Comparison of ENCODE assay signal across 22 mouse cellular contexts in the genomic region with DNA sequence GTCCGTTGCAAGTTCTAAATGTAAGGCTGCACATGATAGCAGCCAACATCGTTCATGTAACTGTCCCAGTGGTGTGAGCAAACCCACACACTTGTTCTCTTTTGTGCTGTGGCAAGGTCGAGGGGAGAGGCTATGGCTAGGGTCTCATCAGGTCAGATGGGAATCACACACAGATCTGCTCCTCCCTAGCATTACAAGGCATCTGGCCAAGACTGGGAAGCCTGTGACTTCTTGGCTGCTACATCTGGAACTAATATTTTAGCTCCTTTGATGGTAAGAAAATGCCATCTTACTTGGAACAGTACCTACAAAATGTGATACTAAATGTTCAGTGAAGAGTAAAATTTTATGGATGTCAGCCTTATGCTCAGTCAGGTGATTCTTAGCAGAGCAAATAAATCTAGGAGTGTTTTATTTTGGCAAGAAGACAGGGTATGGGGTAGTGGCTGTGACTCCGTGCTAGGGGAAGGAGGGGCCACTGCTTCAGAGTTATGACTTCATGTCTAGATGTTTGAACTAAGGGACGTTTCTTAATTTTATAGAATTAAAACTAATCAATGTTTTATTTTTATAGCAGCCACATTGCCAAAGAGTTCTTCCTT.
DNase-seq lines count a peak whose midpoint lies in the region; ATAC-seq and TF ChIP-seq lines count a peak whose summit lies in the region.
"Had no signal": no experiment of that assay in that cellular context is flagged by ENCODE, and none has a peak within 500 bp of the region (broad histone marks: within the 10 kb centered on the region; RNA-seq: fewer than 3 reads in every experiment).

No protein-coding gene starts in this region.

- H3K4me3 ChIP-seq in forebrain, postnatal 0 days (ENCODE audit: low read depth, low read length), result no peak overlapping the region
- H3K4me3 ChIP-seq in forebrain, embryonic 11.5 days (ENCODE audit: low read depth, low read length), result no peak overlapping the region
- no peak overlapping the region for H3K4me3 ChIP-seq in liver, embryonic 12.5 days
- no peak overlapping the region for H3K4me3 ChIP-seq in liver, embryonic 16.5 days (ENCODE audit: low read depth, low read length)
- H3K4me3 ChIP-seq: heart, adult 2 months; heart, embryonic 13.5 days; hindbrain, embryonic 13.5 days; layer of hippocampus, adult 2 months; midbrain, embryonic 10.5 days had no signal

- peaks cover 35% of the 10 kb centered on the region for H3K36me3 ChIP-seq in forebrain, postnatal 0 days (ENCODE audit: insufficient read depth)
- H3K36me3 ChIP-seq in forebrain, embryonic 11.5 days (ENCODE audit: control insufficient read depth, insufficient read depth, low read length), result peaks cover 3% of the 10 kb centered on the region; the same call in 1 of the 2 replicates
- peaks cover 43% of the 10 kb centered on the region for H3K36me3 ChIP-seq in liver, embryonic 12.5 days
- H3K36me3 ChIP-seq in liver, embryonic 16.5 days (ENCODE audit: control insufficient read depth, insufficient read depth), result peaks cover 9% of the 10 kb centered on the region

- no peak overlapping the region for H3K9ac ChIP-seq in forebrain, postnatal 0 days
- no peak overlapping the region for H3K9ac ChIP-seq in forebrain, embryonic 11.5 days (ENCODE audit: low read length)
- H3K9ac ChIP-seq in liver, embryonic 12.5 days, result no peak overlapping the region
- no peak overlapping the region for H3K9ac ChIP-seq in liver, embryonic 16.5 days (ENCODE audit: low read depth, low read length)
- H3K9ac ChIP-seq: heart, embryonic 13.5 days; hindbrain, embryonic 13.5 days had no signal

- H3K27ac ChIP-seq in forebrain, postnatal 0 days (ENCODE audit: low read depth, low read length), result 0 out of 2 replicates have a peak overlapping the region, but pooled peaks have one; percentile 2
- no peak overlapping the region for H3K27ac ChIP-seq in forebrain, embryonic 11.5 days (ENCODE audit: low read depth, low read length)
- H3K27ac ChIP-seq in liver, embryonic 12.5 days, result peak overlapping the region; percentile 98; the same call in 1 of the 2 replicates
- peak overlapping the region; percentile 27; the same call in 1 of the 2 replicates for H3K27ac ChIP-seq in liver, embryonic 16.5 days (ENCODE audit: low read length)
- H3K27ac ChIP-seq: heart, adult 2 months; heart, embryonic 13.5 days; hindbrain, embryonic 13.5 days; layer of hippocampus, adult 2 months; macrophage; midbrain, embryonic 10.5 days had no signal

- no peak overlapping the region for H3K4me2 ChIP-seq in forebrain, postnatal 0 days (ENCODE audit: low read depth)
- H3K4me2 ChIP-seq in forebrain, embryonic 11.5 days (ENCODE audit: low read depth, low read length, severe bottlenecking), result no peak overlapping the region
- no peak overlapping the region for H3K4me2 ChIP-seq in liver, embryonic 12.5 days
- H3K4me2 ChIP-seq in liver, embryonic 16.5 days (ENCODE audit: low read depth, low read length), result no peak overlapping the region
- H3K4me2 ChIP-seq: heart, embryonic 13.5 days; hindbrain, embryonic 13.5 days had no signal

- no peak for ATAC-seq in forebrain, postnatal 0 days
- ATAC-seq in forebrain, embryonic 11.5 days (replicated peaks; ENCODE audit: low FRiP score), result no peak
- no peak for ATAC-seq in liver, embryonic 12.5 days
- ATAC-seq in liver, embryonic 16.5 days (ENCODE audit: low read depth), result no peak
- ATAC-seq: forebrain, embryonic 16.5 days; Patski had no signal

- 87% methylated on average over 5 of the region's 5 CpGs for WGBS in forebrain, postnatal 0 days
- WGBS in forebrain, embryonic 11.5 days, result 80% methylated on average over 5 of the region's 5 CpGs
- 71% methylated on average over 5 of the region's 5 CpGs for WGBS in liver, embryonic 12.5 days (ENCODE audit: insufficient replicate concordance)
- 62% methylated on average over 5 of the region's 5 CpGs for whole genome bisulfite sequencing in liver, embryonic 16.5 days (ENCODE audit: insufficient replicate concordance)

- intact Hi-C loops in heart, postnatal 25 days (cut with DNase I), result no loop called here

- no peaks in the 10 kb centered on the region for H3K4me1 ChIP-seq in forebrain, postnatal 0 days (ENCODE audit: insufficient read depth)
- no peaks in the 10 kb centered on the region for H3K4me1 ChIP-seq in forebrain, embryonic 11.5 days (replicated peaks; ENCODE audit: control insufficient read depth, insufficient read depth, low read length)
- H3K4me1 ChIP-seq in liver, embryonic 12.5 days, result peaks cover 56% of the 10 kb centered on the region
- peaks cover 34% of the 10 kb centered on the region for H3K4me1 ChIP-seq in liver, embryonic 16.5 days (ENCODE audit: control insufficient read depth, low read depth, low read length)
- H3K4me1 ChIP-seq: hindbrain, embryonic 13.5 days; midbrain, embryonic 10.5 days had no signal

- DNase-seq in forebrain, postnatal 0 days, result no peak
- DNase-seq in forebrain, embryonic 11.5 days (ENCODE audit: low spot score), result no peak
- DNase-seq in liver, result no peak
- peak; percentile 40 for DNase-seq in embryo, embryonic 11 days
- no peak for DNase-seq in layer of hippocampus, postnatal 25 days (ENCODE audit: extremely low spot score in 1 of 2, low spot score in 1 of 2)
- DNase-seq in heart, postnatal 25 days (ENCODE audit: low spot score), result no peak
- DNase-seq: adrenal gland, adult 2 months; cerebellum, adult 11 months; cerebellum, adult 9-11 months; heart, adult 2 months; heart, postnatal 14 days; kidney, postnatal 25 days; right cerebral cortex, adult 18-20 months had no signal

- no peaks in the 10 kb centered on the region for H3K27me3 ChIP-seq in forebrain, postnatal 0 days (ENCODE audit: insufficient read depth, low read length)
- no peaks in the 10 kb centered on the region for H3K27me3 ChIP-seq in forebrain, embryonic 11.5 days (ENCODE audit: control insufficient read depth, insufficient read depth, low read length)
- no peaks in the 10 kb centered on the region for H3K27me3 ChIP-seq in liver, embryonic 12.5 days (replicated peaks)
- no peaks in the 10 kb centered on the region for H3K27me3 ChIP-seq in liver, embryonic 16.5 days (ENCODE audit: control insufficient read depth, insufficient read depth, low read depth, low read length)
- H3K27me3 ChIP-seq: heart, embryonic 13.5 days; hindbrain, embryonic 13.5 days; Patski had no signal

- TF ChIP-seq CTCF in forebrain, postnatal 0 days (IDR thresholded peaks at IDR 0.05; ENCODE audit: low read depth), result no peak

- no peaks in the 10 kb centered on the region for H3K9me3 ChIP-seq in forebrain, postnatal 0 days (ENCODE audit: low read length)
- H3K9me3 ChIP-seq in forebrain, embryonic 11.5 days (ENCODE audit: control insufficient read depth, low read length), result no peaks in the 10 kb centered on the region
- no peaks in the 10 kb centered on the region for H3K9me3 ChIP-seq in liver, embryonic 12.5 days (replicated peaks)
- H3K9me3 ChIP-seq in liver, embryonic 16.5 days (replicated peaks; ENCODE audit: control insufficient read depth, low read length), result no peaks in the 10 kb centered on the region
- H3K9me3 ChIP-seq: heart, embryonic 13.5 days; hindbrain, embryonic 13.5 days; midbrain, embryonic 10.5 days had no signal
